Mouse (Mus musculus): Measurements from ENCODE around the gene Ptpn3. TPM values are rescaled to one million over a fixed set of nuclear protein-coding genes. Genes with fewer than 3 reads are reported as not detected.
"Not testable (repeated sequence)": the region's sequence is repeated elsewhere in the genome, so short reads cannot be mapped to it uniquely, and the experiment has no call there.

Ptpn3 gene
- polyA plus RNA-seq, 1 experiment, result 4.9 TPM

DNA sequence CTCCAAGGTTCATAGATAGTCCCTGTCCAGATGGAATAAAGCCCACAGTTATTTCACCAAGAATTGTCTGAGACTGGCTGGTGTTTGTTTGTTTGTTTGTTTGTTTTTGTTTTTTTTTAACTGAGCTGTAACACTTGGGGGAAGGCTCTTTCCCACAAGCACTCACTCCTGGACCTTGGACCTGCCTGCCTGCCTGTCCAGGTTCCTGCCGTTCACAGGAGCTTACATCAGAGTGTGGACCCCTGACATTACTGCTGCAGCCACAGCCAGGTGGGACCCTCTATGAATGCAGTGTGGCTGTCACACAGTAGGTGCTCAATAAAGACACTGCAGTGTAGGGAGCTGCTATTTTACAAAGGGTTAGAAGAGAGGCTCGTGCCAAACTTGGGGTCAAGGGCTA, 89.9 kb downstream of the Ptpn3 start:
- DNase-seq (ENCODE audit: low read depth), result no peak
- TF ChIP-seq POLR2A (IDR thresholded peaks at IDR 0.05; ENCODE audit: borderline replicate concordance, extremely low read depth, insufficient read depth, insufficient read length, poor library complexity, severe bottlenecking) (no peak), CTCF (IDR thresholded peaks at IDR 0.05; ENCODE audit: borderline replicate concordance, extremely low read depth, insufficient read depth, insufficient read length) (no peak)

- DNase-seq (ENCODE audit: low read depth), result peak; percentile 64
- TF ChIP-seq POLR2A (IDR thresholded peaks at IDR 0.05; ENCODE audit: borderline replicate concordance, extremely low read depth, insufficient read depth, insufficient read length, poor library complexity, severe bottlenecking) (no peak), CTCF (IDR thresholded peaks at IDR 0.05; ENCODE audit: borderline replicate concordance, extremely low read depth, insufficient read depth, insufficient read length) (no peak)
Measured at GRCm38 (mm10) chr4:57205908-57206307, 95.7 kb downstream of the Ptpn3 start.

DNA sequence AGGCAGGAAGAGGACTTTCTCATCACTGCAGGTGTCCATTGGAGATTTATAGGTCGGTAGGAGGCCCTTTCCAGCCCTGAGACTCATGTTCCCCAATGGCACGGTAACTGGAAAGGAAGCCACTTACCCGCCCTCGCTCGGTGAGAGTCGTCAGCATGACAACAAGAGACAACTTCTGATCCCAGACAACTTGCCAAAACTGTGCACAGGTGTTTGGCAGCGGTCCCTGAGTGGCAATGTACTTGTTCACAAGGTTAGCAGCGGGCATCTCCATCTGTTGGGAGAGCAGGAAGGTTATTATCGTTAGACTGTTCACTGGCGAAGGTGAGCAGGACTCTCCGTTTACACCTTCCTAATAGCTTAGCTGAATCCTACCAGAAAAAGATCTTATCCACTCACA, 96.9 kb downstream of the Ptpn3 start:
- DNase-seq (ENCODE audit: low read depth), result peak; percentile 59
- TF ChIP-seq POLR2A (IDR thresholded peaks at IDR 0.05; ENCODE audit: borderline replicate concordance, extremely low read depth, insufficient read depth, insufficient read length, poor library complexity, severe bottlenecking), result no peak
- no peak for TF ChIP-seq CTCF (IDR thresholded peaks at IDR 0.05; ENCODE audit: borderline replicate concordance, extremely low read depth, insufficient read depth, insufficient read length)

DNA sequence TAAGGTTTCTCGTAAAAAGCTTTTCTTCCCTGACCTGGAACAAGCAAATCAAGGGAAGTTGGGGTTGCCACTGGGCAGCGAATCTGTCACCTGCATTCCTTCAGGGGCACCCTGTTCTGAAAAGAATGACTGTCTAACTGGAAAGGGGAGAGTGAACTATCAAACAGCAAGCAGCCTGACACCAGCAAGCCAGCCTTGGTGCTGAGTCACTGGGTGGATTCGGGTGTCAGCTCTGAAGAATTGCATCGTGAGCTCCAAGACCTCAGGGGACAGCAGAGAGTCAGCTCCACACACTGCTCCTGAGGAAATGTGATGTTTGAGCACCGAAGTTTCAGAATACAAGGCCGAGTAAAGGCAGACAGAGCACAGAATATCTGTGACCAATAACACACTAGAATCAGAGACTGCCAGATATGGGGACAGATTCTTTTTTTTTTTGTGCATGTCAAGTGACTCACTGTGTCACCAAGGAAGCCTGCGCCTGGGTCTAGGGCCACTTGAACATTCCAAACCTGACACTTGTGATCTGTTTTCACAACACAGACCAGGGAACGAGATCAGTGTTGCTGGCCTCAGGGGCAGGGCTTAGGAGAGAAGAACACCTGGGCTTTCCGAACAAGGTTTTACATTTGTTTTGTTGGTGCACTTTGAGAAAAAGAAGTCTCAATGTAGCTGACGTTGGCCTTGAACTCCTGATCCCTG, 98.8 kb downstream of the Ptpn3 start:
- no peak for DNase-seq (ENCODE audit: low read depth)
- no peak for TF ChIP-seq CTCF (IDR thresholded peaks at IDR 0.05; ENCODE audit: borderline replicate concordance, extremely low read depth, insufficient read depth, insufficient read length)
- TF ChIP-seq POLR2A (IDR thresholded peaks at IDR 0.05; ENCODE audit: borderline replicate concordance, extremely low read depth, insufficient read depth, insufficient read length, poor library complexity, severe bottlenecking), result no peak

DNA sequence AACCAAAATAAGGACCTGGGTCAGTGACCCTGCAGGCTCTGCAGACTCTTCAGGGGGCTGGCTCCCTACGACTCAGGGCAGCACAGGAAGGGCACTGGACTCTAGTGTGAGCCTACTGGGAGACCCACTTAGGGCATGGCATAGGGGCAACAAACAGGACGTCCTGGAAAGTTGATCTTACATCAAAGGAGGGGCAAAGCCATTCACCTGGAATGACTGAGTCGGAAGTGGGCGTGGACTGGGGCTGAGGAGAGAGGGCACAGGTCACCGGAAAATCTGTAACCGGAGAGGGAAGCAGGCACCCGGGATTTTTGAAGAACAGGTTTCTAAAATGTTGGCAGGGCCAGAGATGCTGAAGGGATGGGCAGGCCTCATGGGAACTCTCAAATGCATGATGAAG, 99.5 kb downstream of the Ptpn3 start:
- TF ChIP-seq POLR2A (IDR thresholded peaks at IDR 0.05; ENCODE audit: borderline replicate concordance, extremely low read depth, insufficient read depth, insufficient read length, poor library complexity, severe bottlenecking), result no peak
- no peak for TF ChIP-seq CTCF (IDR thresholded peaks at IDR 0.05; ENCODE audit: borderline replicate concordance, extremely low read depth, insufficient read depth, insufficient read length)
- DNase-seq (ENCODE audit: low read depth), result no peak

- DNase-seq (ENCODE audit: low read depth), result no peak
- TF ChIP-seq CTCF (IDR thresholded peaks at IDR 0.05; ENCODE audit: borderline replicate concordance, extremely low read depth, insufficient read depth, insufficient read length), result no peak
- TF ChIP-seq POLR2A (IDR thresholded peaks at IDR 0.05; ENCODE audit: borderline replicate concordance, extremely low read depth, insufficient read depth, insufficient read length, poor library complexity, severe bottlenecking), result no peak
Measured at GRCm38 (mm10) chr4:57200661-57201060, 101.0 kb downstream of the Ptpn3 start.

GRCm38 (mm10) chr4:57198666-57199393, 102.8 kb downstream of the Ptpn3 start:
- DNase-seq (ENCODE audit: low read depth), result not testable (repeated sequence)

- TF ChIP-seq POLR2A (IDR thresholded peaks at IDR 0.05; ENCODE audit: borderline replicate concordance, extremely low read depth, insufficient read depth, insufficient read length, poor library complexity, severe bottlenecking) (no peak), CTCF (IDR thresholded peaks at IDR 0.05; ENCODE audit: borderline replicate concordance, extremely low read depth, insufficient read depth, insufficient read length) (no peak)
- no peak for DNase-seq (ENCODE audit: low read depth)
Measured at GRCm38 (mm10) chr4:57191543-57192283, 109.9 kb downstream of the Ptpn3 start.

- TF ChIP-seq CTCF (IDR thresholded peaks at IDR 0.05; ENCODE audit: borderline replicate concordance, extremely low read depth, insufficient read depth, insufficient read length) (no peak), POLR2A (IDR thresholded peaks at IDR 0.05; ENCODE audit: borderline replicate concordance, extremely low read depth, insufficient read depth, insufficient read length, poor library complexity, severe bottlenecking) (no peak)
Measured at GRCm38 (mm10) chr4:57189881-57190280, 111.8 kb downstream of the Ptpn3 start.

DNA sequence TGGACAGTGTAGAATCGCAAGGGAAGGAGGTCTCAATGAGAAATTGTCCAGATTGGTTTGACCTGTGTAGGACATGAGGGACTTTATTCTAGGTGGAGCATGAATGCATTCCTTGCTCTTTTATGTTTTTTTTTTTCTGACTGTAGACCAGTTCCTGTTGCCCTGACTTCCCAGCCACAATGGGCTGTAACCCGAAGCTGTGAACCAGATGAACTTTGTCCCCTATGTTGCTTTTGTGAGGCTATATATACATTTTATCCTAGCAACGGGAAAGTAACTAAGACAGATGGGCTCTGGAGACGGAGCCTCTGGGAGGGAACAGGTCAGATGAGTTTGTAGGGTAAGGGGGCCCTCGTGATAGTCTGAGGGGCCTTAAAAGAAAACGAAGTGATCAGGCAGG, 115.6 kb downstream of the Ptpn3 start:
- TF ChIP-seq CTCF (IDR thresholded peaks at IDR 0.05; ENCODE audit: borderline replicate concordance, extremely low read depth, insufficient read depth, insufficient read length) (no peak), POLR2A (IDR thresholded peaks at IDR 0.05; ENCODE audit: borderline replicate concordance, extremely low read depth, insufficient read depth, insufficient read length, poor library complexity, severe bottlenecking) (no peak)
- no peak for DNase-seq (ENCODE audit: low read depth)

More at GRCm38 (mm10) chr4:57189881-57190280, 111.8 kb downstream of the Ptpn3 start:
- DNase-seq (ENCODE audit: low read depth), result no peak

DNA sequence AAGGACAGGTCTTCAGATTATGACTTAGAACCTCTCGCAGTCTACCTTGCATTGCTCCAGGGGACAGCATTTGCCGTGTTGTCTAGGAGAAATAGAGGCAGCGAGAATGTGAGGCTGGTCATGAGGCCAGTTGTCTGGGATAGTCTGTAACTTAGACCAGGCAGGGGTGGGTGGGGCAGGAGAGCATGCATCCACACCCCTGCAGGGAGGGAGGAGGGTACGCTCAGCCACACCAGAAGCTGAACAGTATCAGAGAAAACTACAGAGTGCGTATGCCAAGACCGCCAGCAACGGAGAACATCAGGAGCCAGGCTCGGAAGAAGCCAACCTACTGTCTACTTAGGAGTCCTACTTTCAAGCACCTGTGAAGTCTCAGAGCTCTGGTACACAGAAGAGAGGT, 116.2 kb downstream of the Ptpn3 start:
- TF ChIP-seq CTCF (IDR thresholded peaks at IDR 0.05; ENCODE audit: borderline replicate concordance, extremely low read depth, insufficient read depth, insufficient read length), result no peak
- TF ChIP-seq POLR2A (IDR thresholded peaks at IDR 0.05; ENCODE audit: borderline replicate concordance, extremely low read depth, insufficient read depth, insufficient read length, poor library complexity, severe bottlenecking), result no peak
- DNase-seq (ENCODE audit: low read depth), result no peak
